Mouse (Mus musculus): ENCODE results near the gene Atp6v1a. TPM values are rescaled to one million over a fixed set of nuclear protein-coding genes. Genes with fewer than 3 reads are reported as not detected.

Atp6v1a gene
- 6.5 and 7.2 TPM in 2 replicates for polyA plus RNA-seq (2012; rRNA removed)

- H3K27ac ChIP-seq (ENCODE audit: insufficient read depth, low read length), result peak within 1 kb of the TSS; percentile 100
- peak within 1 kb of the TSS; percentile 99 for H3K4me3 ChIP-seq (ENCODE audit: extremely low read depth, insufficient read depth, insufficient read length)
- DNase-seq (ENCODE audit: low read depth in 1 of 2, low spot score in 2 of 2), result peak; percentile 82 to 84
- no peaks in the 10 kb centered on the region for H3K27me3 ChIP-seq (ENCODE audit: control insufficient read depth, insufficient read depth, low read length)
- no peaks in the 10 kb centered on the region for H3K36me3 ChIP-seq (ENCODE audit: control insufficient read depth, insufficient read depth, low read length)
- peaks cover 3% of the 10 kb centered on the region for H3K4me1 ChIP-seq (ENCODE audit: control insufficient read depth, insufficient read depth, insufficient read length)
- under 1% methylated on average over 67 of the region's 71 CpGs for WGBS
- peak; percentile 21; the same call in 1 of the 2 replicates for TF ChIP-seq POLR2A (IDR thresholded peaks at IDR 0.05; ENCODE audit: low read depth, low read length)
- no peak for TF ChIP-seq CTCF (IDR thresholded peaks at IDR 0.05; ENCODE audit: extremely low read depth, insufficient read depth, insufficient read length, insufficient replicate concordance)
Observed at GRCm38 (mm10) chr16:44139536-44140185, at the start of gene Atp6v1a, which contains the start of gene Naa50. TSS of gene Atp6v1a (minus strand) at chr16:44139705. TSS of gene Naa50 (plus strand) at chr16:44139830.

- Histone ChIP-seq H3K27me3 (ENCODE audit: control insufficient read depth, insufficient read depth, low read length) (no peaks in the 10 kb centered on the region), H3K27ac (ENCODE audit: insufficient read depth, low read length) (no peak overlapping the region), H3K4me1 (ENCODE audit: control insufficient read depth, insufficient read depth, insufficient read length) (peaks cover 3% of the 10 kb centered on the region; the same call in 1 of the 2 replicates), H3K4me3 (ENCODE audit: extremely low read depth, insufficient read depth, insufficient read length) (no peak overlapping the region), H3K36me3 (ENCODE audit: control insufficient read depth, insufficient read depth, low read length) (peaks cover 2% of the 10 kb centered on the region)
- DNase-seq (ENCODE audit: low read depth in 1 of 2, low spot score in 2 of 2), result no peak
- WGBS, result 95% methylated on average over 3 of the region's 3 CpGs
- TF ChIP-seq CTCF (IDR thresholded peaks at IDR 0.05; ENCODE audit: extremely low read depth, insufficient read depth, insufficient read length, insufficient replicate concordance), result no peak
- TF ChIP-seq POLR2A (IDR thresholded peaks at IDR 0.05; ENCODE audit: low read depth, low read length), result no peak
Observed at GRCm38 (mm10) chr16:44188766-44189165, 49.3 kb upstream of the Atp6v1a start.

GRCm38 (mm10) chr16:44187172-44187571 is 47.7 kb upstream of the Atp6v1a start:
- no peak overlapping the region for H3K27ac ChIP-seq (ENCODE audit: insufficient read depth, low read length)
- no peak for DNase-seq (ENCODE audit: low read depth in 1 of 2, low spot score in 2 of 2)
- peaks cover 2% of the 10 kb centered on the region for H3K36me3 ChIP-seq (ENCODE audit: control insufficient read depth, insufficient read depth, low read length)
- H3K4me1 ChIP-seq (ENCODE audit: control insufficient read depth, insufficient read depth, insufficient read length), result peaks cover 3% of the 10 kb centered on the region; the same call in 1 of the 2 replicates
- no peak overlapping the region for H3K4me3 ChIP-seq (ENCODE audit: extremely low read depth, insufficient read depth, insufficient read length)
- TF ChIP-seq CTCF (IDR thresholded peaks at IDR 0.05; ENCODE audit: extremely low read depth, insufficient read depth, insufficient read length, insufficient replicate concordance), result no peak
- TF ChIP-seq POLR2A (IDR thresholded peaks at IDR 0.05; ENCODE audit: low read depth, low read length), result no peak
- 83% methylated on average over 4 of the region's 4 CpGs for WGBS
- H3K27me3 ChIP-seq (ENCODE audit: control insufficient read depth, insufficient read depth, low read length), result no peaks in the 10 kb centered on the region

GRCm38 (mm10) chr16:44184769-44185168 is 45.3 kb upstream of the Atp6v1a start:
- Histone ChIP-seq H3K4me3 (ENCODE audit: extremely low read depth, insufficient read depth, insufficient read length) (no peak overlapping the region), H3K4me1 (ENCODE audit: control insufficient read depth, insufficient read depth, insufficient read length) (no peaks in the 10 kb centered on the region; the same call in 1 of the 2 replicates), H3K27me3 (ENCODE audit: control insufficient read depth, insufficient read depth, low read length) (no peaks in the 10 kb centered on the region), H3K27ac (ENCODE audit: insufficient read depth, low read length) (no peak overlapping the region), H3K36me3 (ENCODE audit: control insufficient read depth, insufficient read depth, low read length) (peaks cover 2% of the 10 kb centered on the region)
- no peak for DNase-seq (ENCODE audit: low read depth in 1 of 2, low spot score in 2 of 2)
- WGBS, result 91% methylated on average over 3 of the region's 3 CpGs
- no peak for TF ChIP-seq CTCF (IDR thresholded peaks at IDR 0.05; ENCODE audit: extremely low read depth, insufficient read depth, insufficient read length, insufficient replicate concordance)
- TF ChIP-seq POLR2A (IDR thresholded peaks at IDR 0.05; ENCODE audit: low read depth, low read length), result no peak

GRCm38 (mm10) chr16:44182597-44182996 is 43.1 kb upstream of the Atp6v1a start:
- H3K36me3 ChIP-seq (ENCODE audit: control insufficient read depth, insufficient read depth, low read length), result peaks cover 1% of the 10 kb centered on the region
- H3K27me3 ChIP-seq (ENCODE audit: control insufficient read depth, insufficient read depth, low read length), result no peaks in the 10 kb centered on the region
- 95% methylated on average over 1 of the region's 1 CpGs for WGBS
- no peak for TF ChIP-seq POLR2A (IDR thresholded peaks at IDR 0.05; ENCODE audit: low read depth, low read length)
- no peaks in the 10 kb centered on the region; the same call in 1 of the 2 replicates for H3K4me1 ChIP-seq (ENCODE audit: control insufficient read depth, insufficient read depth, insufficient read length)
- H3K4me3 ChIP-seq (ENCODE audit: extremely low read depth, insufficient read depth, insufficient read length), result no peak overlapping the region
- H3K27ac ChIP-seq (ENCODE audit: insufficient read depth, low read length), result no peak overlapping the region
- DNase-seq (ENCODE audit: low read depth in 1 of 2, low spot score in 2 of 2), result no peak

GRCm38 (mm10) chr16:44178555-44178954 is 39.0 kb upstream of the Atp6v1a start:
- Histone ChIP-seq H3K4me1 (ENCODE audit: control insufficient read depth, insufficient read depth, insufficient read length) (peaks cover 8% of the 10 kb centered on the region), H3K4me3 (ENCODE audit: extremely low read depth, insufficient read depth, insufficient read length) (no peak overlapping the region), H3K36me3 (ENCODE audit: control insufficient read depth, insufficient read depth, low read length) (peaks cover 1% of the 10 kb centered on the region; the same call in 1 of the 2 replicates), H3K27ac (ENCODE audit: insufficient read depth, low read length) (no peak overlapping the region), H3K27me3 (ENCODE audit: control insufficient read depth, insufficient read depth, low read length) (no peaks in the 10 kb centered on the region)
- 76% methylated on average over 1 of the region's 1 CpGs for WGBS
- no peak for DNase-seq (ENCODE audit: low read depth in 1 of 2, low spot score in 2 of 2)
- TF ChIP-seq POLR2A (IDR thresholded peaks at IDR 0.05; ENCODE audit: low read depth, low read length), result no peak

- Histone ChIP-seq H3K4me1 (ENCODE audit: control insufficient read depth, insufficient read depth, insufficient read length) (peaks cover 9% of the 10 kb centered on the region), H3K27ac (ENCODE audit: insufficient read depth, low read length) (no peak overlapping the region), H3K36me3 (ENCODE audit: control insufficient read depth, insufficient read depth, low read length) (peaks cover 1% of the 10 kb centered on the region; the same call in 1 of the 2 replicates), H3K4me3 (ENCODE audit: extremely low read depth, insufficient read depth, insufficient read length) (no peak overlapping the region), H3K27me3 (ENCODE audit: control insufficient read depth, insufficient read depth, low read length) (no peaks in the 10 kb centered on the region)
- WGBS, result 88% methylated on average over 2 of the region's 2 CpGs
- no peak for DNase-seq (ENCODE audit: low read depth in 1 of 2, low spot score in 2 of 2)
- TF ChIP-seq CTCF (IDR thresholded peaks at IDR 0.05; ENCODE audit: extremely low read depth, insufficient read depth, insufficient read length, insufficient replicate concordance) (no peak), POLR2A (IDR thresholded peaks at IDR 0.05; ENCODE audit: low read depth, low read length) (no peak)
Observed at GRCm38 (mm10) chr16:44176511-44176910, 37.0 kb upstream of the Atp6v1a start.

Measured in spleen, adult 2 months (tissue).